Mouse (Mus musculus): ENCODE results near the gene Plekhh1. TPM values are rescaled to one million over a fixed set of nuclear protein-coding genes. Genes with fewer than 3 reads are reported as not detected.

The Plekhh1 gene
- total RNA-seq, 2 experiments from 2014 or later = 9.3 to 12.5 TPM

GRCm38 (mm10) chr12:79067526-79067925 is 38.6 kb downstream of the Plekhh1 start:
- no peak for DNase-seq (ENCODE audit: low spot score in 2 of 2)
- intact Hi-C loops (cut with DNase I) = no loop called here

GRCm38 (mm10) chr12:79068306-79068705 is 39.3 kb downstream of the Plekhh1 start:
- intact Hi-C loops (cut with DNase I) = no loop called here
- DNase-seq (ENCODE audit: low spot score in 2 of 2) = no peak

GRCm38 (mm10) chr12:79069187-79069608 is 40.2 kb downstream of the Plekhh1 start:
- DNase-seq (ENCODE audit: low spot score in 2 of 2) = no peak
- intact Hi-C loops (cut with DNase I) = no loop called here

GRCm38 (mm10) chr12:79069916-79070315 is 41.0 kb downstream of the Plekhh1 start:
- intact Hi-C loops (cut with DNase I) = no loop called here
- DNase-seq (ENCODE audit: low spot score in 2 of 2) = no peak

- no peak for DNase-seq (ENCODE audit: low spot score in 2 of 2)
- intact Hi-C loops (cut with DNase I) = no loop called here
These were observed 41.9 kb downstream of the Plekhh1 start for GRCm38 (mm10) chr12:79070736-79071333.

GRCm38 (mm10) chr12:79072576-79072975 is 43.6 kb downstream of the Plekhh1 start:
- DNase-seq (ENCODE audit: low spot score in 2 of 2) = no peak
- intact Hi-C loops (cut with DNase I) = no loop called here

- intact Hi-C loops (cut with DNase I) = no loop called here
- no peak for DNase-seq (ENCODE audit: low spot score in 2 of 2)
These were observed 44.4 kb downstream of the Plekhh1 start for GRCm38 (mm10) chr12:79073362-79073761.

GRCm38 (mm10) chr12:79089182-79089812 is 60.3 kb downstream of the Plekhh1 start, which contains the start of gene Pigh:
Pigh (minus strand) TSS chr12:79089651.
- intact Hi-C loops (cut with DNase I) = no loop called here
- DNase-seq (ENCODE audit: low spot score in 2 of 2) = peak; percentile 86 to 91

- DNase-seq (ENCODE audit: low spot score in 2 of 2) = peak; percentile 37 to 47
- intact Hi-C loops (cut with DNase I) = loop anchor here (1.0 kb wide), 2 partner anchors 69 to 174 kb away; no protein-coding TSS in a partner anchor
These were observed 63.6 kb downstream of the Plekhh1 start for GRCm38 (mm10) chr12:79092569-79092968.

GRCm38 (mm10) chr12:79097106-79097752 is 68.3 kb downstream of the Plekhh1 start:
- intact Hi-C loops (cut with DNase I) = loop anchor here (1.0 to 5.0 kb wide), 2 partner anchors 179 to 235 kb away; partner anchors contain the start of genes Atp6v1d and Eif2s1
- DNase-seq (ENCODE audit: low spot score in 2 of 2) = peak; percentile 26 to 57

- no peak for DNase-seq (ENCODE audit: low spot score in 2 of 2)
- intact Hi-C loops (cut with DNase I) = no loop called here
These were observed 74.8 kb downstream of the Plekhh1 start for GRCm38 (mm10) chr12:79103773-79104172.

- intact Hi-C loops (cut with DNase I) = no loop called here
- DNase-seq (ENCODE audit: low spot score in 2 of 2) = no peak
These were observed 75.6 kb downstream of the Plekhh1 start for GRCm38 (mm10) chr12:79104544-79104943.

- intact Hi-C loops (cut with DNase I) = no loop called here
- no peak for DNase-seq (ENCODE audit: low spot score in 2 of 2)
These were observed 76.3 kb downstream of the Plekhh1 start for GRCm38 (mm10) chr12:79105312-79105711.

- intact Hi-C loops (cut with DNase I) = no loop called here
- DNase-seq (ENCODE audit: low spot score in 2 of 2) = no peak
These were observed 90.0 kb downstream of the Plekhh1 start for GRCm38 (mm10) chr12:79118991-79119390.

- DNase-seq (ENCODE audit: low spot score in 2 of 2) = peak in 1 of 2 experiments; percentile 33
- intact Hi-C loops (cut with DNase I) = no loop called here
These were observed 93.9 kb downstream of the Plekhh1 start for GRCm38 (mm10) chr12:79122820-79123219.

- DNase-seq (ENCODE audit: low spot score in 2 of 2) = peak; percentile 73 to 78
- intact Hi-C loops (cut with DNase I) = no loop called here
These were observed 101.6 kb downstream of the Plekhh1 start, which contains the start of gene Arg2 for GRCm38 (mm10) chr12:79130299-79131177. Arg2 (plus strand) TSS chr12:79130777.

Measured in left cerebral cortex, postnatal 25 days (tissue).